Mouse (Mus musculus): Measurements from ENCODE around the gene Zfp985. TPM values are rescaled to one million over a fixed set of nuclear protein-coding genes. Genes with fewer than 3 reads are reported as not detected.

Zfp985 gene
- polyA plus RNA-seq (2017; shearing (Covaris generic)), result 0.49 TPM

DNA sequence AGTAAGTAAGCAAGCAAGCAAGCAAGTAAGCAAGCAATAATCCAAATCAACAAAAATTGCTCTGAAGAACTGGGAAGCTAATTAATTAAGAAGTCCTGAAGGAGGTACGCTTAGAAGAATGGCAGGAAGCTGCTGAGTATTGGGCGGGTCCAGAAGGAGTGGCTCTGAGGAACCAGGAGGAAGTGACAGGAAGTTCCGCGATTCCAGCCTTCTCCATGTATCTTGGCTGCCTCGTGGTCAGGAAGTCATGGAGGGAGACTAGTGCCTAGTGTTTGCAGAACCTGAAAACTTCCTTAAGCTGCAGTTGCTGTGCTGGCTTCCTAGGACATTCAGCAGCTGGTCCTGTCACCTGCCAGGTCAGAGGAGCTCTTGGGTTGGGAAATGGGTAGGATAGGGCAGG, at the start of gene Zfp985:
Gene Zfp985 (plus strand): TSS at position 207 of the 400 bp plus-strand sequence.

DNA sequence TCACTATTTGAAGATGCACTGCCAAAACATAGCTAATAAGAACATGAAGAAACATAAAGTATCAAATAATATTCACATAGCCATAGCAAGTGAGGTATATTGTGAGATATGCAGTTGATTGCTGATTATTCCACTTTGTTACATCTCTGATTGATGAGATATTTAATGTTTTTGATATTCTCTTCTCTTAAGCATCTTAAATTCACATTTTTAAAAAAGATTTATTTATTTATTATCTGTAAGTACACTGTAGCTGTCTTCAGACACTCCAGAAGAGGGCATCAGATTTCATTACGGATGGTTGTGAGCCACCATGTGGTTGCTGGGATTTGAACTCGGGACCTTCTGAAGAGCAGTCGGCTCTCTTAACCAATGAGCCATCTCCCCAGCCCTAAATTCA, 13.2 kb upstream of the Zfp985 start, which contains the start of gene Gm16503:
Gene Gm16503 (plus strand): TSS at position 301 of the 400 bp plus-strand sequence.

Other genes with a start within 250 kb of the Zfp985 start
- gene Zfp988, start 247.6 kb upstream of the Zfp985 start, polyA plus RNA-seq (2017; shearing (Covaris generic)), result 0.44 TPM
- gene Zfp978, start 192.0 kb upstream of the Zfp985 start, polyA plus RNA-seq (2017; shearing (Covaris generic)), result not detected
- gene Zfp982, start 60.9 kb upstream of the Zfp985 start, polyA plus RNA-seq (2017; shearing (Covaris generic)), result 0.31 TPM
- 0.24 TPM for gene Gm16503, start 13.1 kb upstream of the Zfp985 start, polyA plus RNA-seq (2017; shearing (Covaris generic))
- gene Zfp979, start 89.2 kb downstream of the Zfp985 start, polyA plus RNA-seq (2017; shearing (Covaris generic)), result 0.49 TPM
- 0.29 TPM for gene Zfp534, start 149.3 kb downstream of the Zfp985 start, polyA plus RNA-seq (2017; shearing (Covaris generic))

Measured in naive thymus-derived CD4-positive, alpha-beta T cell, adult 5 months (primary cell).